Mouse (Mus musculus) left cerebral cortex, postnatal 25 days (tissue): ENCODE data around the gene Csf3r. TPM values are rescaled to one million over a fixed set of nuclear protein-coding genes. Genes with fewer than 3 reads are reported as not detected.
A peak's percentile ranks its signal among the peaks of the same experiment; 100 is the strongest.
"Not testable (repeated sequence)": the region's sequence is repeated elsewhere in the genome, so short reads cannot be mapped to it uniquely, and the experiment has no call there.

Experiments
- DNase-seq, 2 experiments: peaks; one replicate each; pipeline ENCODE4 v3.0.0; 2022; ENCODE audit warnings: low spot score in 2 of 2, mixed read lengths in 1 of 2
- intact Hi-C: fragments of 180-260 bp; cut with DNase I; formaldehyde crosslinking; loops from one replicate; pipeline ENCODE4 v1.15.1; 2025
- total RNA-seq, 2 experiments: library from RNA; stranded (reverse); gene quantifications; 2 replicates each; pipeline ENCODE4 v1.2.3; 2021

Csf3r gene
- total RNA-seq: 1 to 10 TPM; 4.6 to 4.8 TPM

DNA sequence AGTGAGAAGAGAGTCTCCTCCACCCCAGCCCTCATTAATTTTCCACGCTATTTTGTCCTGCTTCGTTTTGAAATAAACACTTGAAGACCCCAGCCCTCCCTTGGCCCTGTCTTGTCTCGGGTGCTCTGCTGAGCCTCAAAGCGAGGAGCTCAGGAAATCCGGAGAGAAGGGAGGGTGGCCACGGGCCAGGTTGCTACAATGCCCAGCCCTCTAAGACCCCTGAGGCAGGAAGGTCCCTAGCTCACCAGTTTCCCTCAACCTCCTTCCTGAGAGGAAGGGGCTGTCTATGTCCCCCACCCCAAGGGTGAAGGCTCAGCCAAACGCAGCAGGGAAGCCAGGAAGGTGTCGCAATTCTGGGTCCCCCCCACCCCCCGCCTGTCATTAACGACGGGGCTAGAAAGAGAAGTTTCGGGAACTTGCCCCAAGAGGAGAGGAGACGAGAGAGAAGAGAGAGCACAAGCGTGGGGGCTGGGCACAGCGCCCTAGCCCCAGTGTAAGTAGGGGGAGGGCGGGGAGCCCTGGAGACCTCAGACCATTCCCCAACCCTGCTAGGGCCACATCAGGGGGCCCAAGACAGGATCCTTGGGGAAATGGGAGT lies at the start of gene Csf3r:
Csf3r (plus strand) TSS at position 248 of the 598 bp plus-strand sequence.
- intact Hi-C loops: no loop called here
- DNase-seq: peak in 1 of 2 experiments; percentile 23

DNA sequence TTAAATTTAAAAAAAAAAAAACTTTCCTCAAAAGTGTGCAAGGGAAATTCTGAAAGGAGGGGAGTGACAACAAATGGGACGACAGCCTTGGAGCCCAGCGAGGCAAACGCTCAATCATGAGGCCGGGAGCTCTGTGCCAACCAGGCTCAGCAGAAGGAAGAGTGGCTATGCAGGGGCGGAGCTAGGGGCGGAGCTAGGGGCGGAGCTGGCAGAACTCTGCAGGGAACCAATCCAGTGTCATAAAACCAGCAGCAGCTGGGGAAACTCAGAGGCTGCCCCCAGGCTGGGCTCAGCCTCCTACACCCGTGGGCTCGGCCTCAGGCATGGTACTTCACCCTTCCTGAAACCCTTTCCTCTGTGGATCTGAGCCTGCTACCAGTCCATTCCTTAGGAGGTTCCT lies 46.6 kb upstream of the Csf3r start:
- intact Hi-C loops: no loop called here
- DNase-seq: no peak

- DNase-seq: no peak
- intact Hi-C loops: no loop called here
Measured at GRCm38 (mm10) chr4:125983279-125983678, 41.1 kb upstream of the Csf3r start.

DNA sequence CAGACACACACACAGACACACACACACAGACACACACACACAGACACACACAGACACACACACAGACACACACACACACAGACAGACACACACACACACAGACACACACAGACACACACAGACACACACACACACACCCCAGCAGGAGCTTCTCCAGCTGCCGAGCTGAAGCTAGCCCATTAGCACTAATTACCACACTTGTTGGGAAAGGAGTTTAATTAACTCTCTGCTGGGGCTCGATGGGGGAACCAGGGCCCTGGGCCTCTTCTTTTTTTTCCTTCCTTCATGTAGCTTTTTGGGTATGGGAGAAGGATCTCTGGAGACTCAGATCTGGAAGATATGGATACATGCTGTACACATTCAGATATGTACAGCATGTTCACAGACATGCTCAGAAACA lies 38.6 kb upstream of the Csf3r start:
- DNase-seq: not testable (repeated sequence)

GRCm38 (mm10) chr4:125987071-125987470 lies 37.3 kb upstream of the Csf3r start:
- intact Hi-C loops: no loop called here
- DNase-seq: no peak

More for the DNA sequence above, 38.6 kb upstream of the Csf3r start:
- intact Hi-C loops: not testable (repeated sequence)

DNA sequence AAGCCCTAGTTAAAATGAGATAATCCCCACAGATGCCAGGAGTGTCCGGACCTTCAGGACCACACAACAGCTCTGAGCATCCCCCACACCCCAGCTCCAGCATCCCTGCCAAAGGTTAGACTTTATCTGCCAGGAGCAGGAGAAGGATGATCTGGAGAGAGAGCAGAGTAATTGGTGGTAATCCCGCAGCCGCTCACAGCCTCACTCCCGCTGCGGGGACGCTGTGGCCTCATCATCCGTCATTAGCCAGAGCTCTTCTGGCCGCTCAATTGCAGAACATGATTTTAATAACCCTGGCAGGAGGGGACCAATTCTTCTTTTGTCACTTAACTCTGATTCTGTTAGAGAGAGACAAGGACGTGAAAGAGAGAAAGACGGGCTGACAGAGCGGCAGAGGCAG lies 35.3 kb upstream of the Csf3r start:
- no peak for DNase-seq
- intact Hi-C loops: no loop called here

GRCm38 (mm10) chr4:125990143-125990542 lies 34.2 kb upstream of the Csf3r start:
- peak; percentile 64 for DNase-seq
- intact Hi-C loops: no loop called here

DNA sequence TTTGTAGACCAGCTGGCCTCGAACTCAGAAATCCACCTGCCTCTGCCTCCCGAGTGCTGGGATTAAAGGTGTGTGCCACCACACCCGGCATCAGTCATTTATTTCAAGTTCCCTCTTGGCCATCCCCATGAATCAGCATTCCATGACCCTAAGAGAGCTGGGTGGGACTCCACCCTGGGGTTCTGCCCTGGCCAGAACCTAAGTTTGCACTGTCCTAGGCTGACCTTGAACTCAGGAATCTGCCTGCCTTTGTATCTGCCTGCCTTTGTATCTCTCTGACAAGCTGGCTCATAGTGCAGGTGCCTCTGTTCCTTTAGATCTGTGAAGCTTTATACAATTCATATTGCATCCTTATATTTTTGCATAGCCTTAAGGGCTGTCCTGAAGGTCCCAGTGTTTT lies 32.1 kb upstream of the Csf3r start:
- no peak for DNase-seq
- intact Hi-C loops: no loop called here

DNA sequence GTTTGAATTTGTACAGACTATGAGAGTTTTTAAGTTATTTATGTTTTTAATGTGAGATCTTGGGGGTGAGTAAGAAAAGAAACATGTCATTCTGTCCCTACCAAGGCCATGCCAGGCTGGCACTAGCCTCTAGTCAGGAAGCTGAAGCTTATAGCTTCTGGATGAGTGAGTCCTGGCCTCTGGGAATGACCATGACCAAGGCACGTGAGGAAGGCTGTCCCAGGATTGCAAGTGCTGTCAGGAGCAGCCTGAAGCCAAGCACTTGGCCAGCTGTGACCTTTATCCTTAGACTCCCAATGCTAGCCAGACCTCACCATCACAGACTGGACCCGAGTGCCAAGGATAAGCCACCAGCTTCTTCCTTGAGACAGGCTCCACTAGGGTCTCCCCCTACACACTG lies 31.4 kb upstream of the Csf3r start:
- no peak for DNase-seq
- intact Hi-C loops: no loop called here

DNA sequence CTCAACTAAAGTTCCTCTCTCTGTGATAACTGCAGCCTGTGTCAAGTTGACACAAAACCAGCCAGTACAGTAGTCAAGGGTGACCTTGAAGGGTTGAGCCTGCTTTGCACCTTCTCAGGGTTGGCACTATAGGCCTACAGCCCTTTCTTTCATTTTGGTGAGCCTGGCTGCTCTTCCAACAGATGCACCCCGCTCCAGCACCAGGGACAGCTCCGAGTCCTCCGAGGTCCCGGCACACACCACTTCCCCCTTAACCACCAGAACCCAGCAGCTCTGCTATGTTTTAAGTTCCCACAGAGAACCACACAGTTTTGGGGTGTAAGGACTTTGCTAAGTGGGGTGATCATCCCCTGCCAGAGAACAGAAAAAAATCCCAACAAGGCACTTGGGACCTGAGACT lies 27.8 kb upstream of the Csf3r start:
- DNase-seq: no peak
- intact Hi-C loops: no loop called here

GRCm38 (mm10) chr4:125997826-125998225 lies 26.5 kb upstream of the Csf3r start:
- intact Hi-C loops: no loop called here
- no peak for DNase-seq

GRCm38 (mm10) chr4:126001311-126002199 lies 22.8 kb upstream of the Csf3r start:
- intact Hi-C loops: no loop called here

GRCm38 (mm10) chr4:126017676-126018332 lies 6.5 kb upstream of the Csf3r start:
- no peak for DNase-seq
- intact Hi-C loops: no loop called here

More at GRCm38 (mm10) chr4:126001311-126002199, 22.8 kb upstream of the Csf3r start:
- DNase-seq: no peak

- DNase-seq: peak in 1 of 2 experiments; percentile 12
- intact Hi-C loops: no loop called here
Measured at GRCm38 (mm10) chr4:126018966-126019538, 5.3 kb upstream of the Csf3r start.

DNA sequence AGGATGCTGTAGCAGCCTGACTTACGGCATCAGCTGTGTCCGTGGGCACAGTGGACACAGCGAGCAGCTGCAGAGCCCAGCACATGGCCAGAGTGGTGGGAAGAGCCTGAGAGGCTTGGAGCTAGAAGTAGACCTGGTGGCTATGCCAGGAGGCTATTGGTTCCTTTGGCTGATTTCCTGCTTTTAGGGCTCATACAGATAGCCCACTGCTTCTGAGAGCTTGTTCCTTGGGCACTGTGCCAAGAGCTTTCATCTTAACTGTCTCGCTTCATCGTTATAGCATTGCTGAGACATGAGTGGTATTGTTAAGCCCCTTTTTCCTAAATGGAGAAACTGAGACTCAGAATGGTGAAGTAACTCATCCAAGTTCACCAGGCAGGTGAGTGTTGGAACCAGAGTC lies 1.5 kb downstream of the Csf3r start:
- no peak for DNase-seq
- intact Hi-C loops: no loop called here

GRCm38 (mm10) chr4:126027980-126028379 lies 3.6 kb downstream of the Csf3r start:
- intact Hi-C loops: no loop called here
- DNase-seq: no peak

DNA sequence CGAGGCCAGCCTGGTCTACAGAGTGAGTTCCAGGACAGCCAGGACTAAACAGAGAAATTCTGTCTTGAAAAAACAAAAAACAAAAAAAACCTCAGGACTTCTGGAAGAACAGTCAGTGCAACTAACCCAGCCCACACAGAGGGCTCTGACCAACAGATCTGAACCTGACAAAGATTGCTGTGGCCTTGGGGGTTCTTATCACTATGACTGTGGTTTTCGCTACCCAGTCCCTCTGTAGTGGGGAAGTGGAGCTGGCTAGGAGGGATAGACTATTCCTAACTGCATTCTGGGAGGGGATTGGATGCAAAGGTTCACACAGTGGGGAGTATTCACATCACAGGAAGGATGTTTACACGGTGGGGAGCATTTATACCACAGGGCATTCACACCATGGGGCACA lies 4.7 kb downstream of the Csf3r start:
- no peak for DNase-seq
- intact Hi-C loops: no loop called here

DNA sequence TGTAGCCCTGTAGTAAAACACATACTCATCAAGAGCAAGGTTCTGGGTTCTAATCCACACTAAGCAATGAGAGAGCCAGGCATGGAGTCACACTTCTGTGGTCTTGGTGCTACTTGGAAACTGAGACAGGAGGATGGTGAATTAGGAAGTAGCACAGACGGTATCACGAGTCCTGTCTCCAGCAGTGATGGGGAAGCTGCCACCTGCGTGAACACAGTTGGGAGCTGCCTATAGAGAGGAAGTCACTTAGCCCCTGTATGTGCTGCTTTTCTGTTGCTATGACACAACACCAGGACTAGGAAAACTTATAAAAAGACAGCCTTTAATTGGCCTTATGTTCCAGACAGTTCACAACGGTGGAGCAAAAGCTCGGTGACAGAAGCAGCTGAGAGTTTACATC lies 6.4 kb downstream of the Csf3r start:
- intact Hi-C loops: no loop called here

GRCm38 (mm10) chr4:126035413-126035812 lies 11.1 kb downstream of the Csf3r start:
- intact Hi-C loops: no loop called here
- DNase-seq: no peak

More for the DNA sequence above, 6.4 kb downstream of the Csf3r start:
- peak in 1 of 2 experiments; percentile 14 for DNase-seq
